12 mouse cellular contexts compared by ENCODE assay signal in the genomic region with DNA sequence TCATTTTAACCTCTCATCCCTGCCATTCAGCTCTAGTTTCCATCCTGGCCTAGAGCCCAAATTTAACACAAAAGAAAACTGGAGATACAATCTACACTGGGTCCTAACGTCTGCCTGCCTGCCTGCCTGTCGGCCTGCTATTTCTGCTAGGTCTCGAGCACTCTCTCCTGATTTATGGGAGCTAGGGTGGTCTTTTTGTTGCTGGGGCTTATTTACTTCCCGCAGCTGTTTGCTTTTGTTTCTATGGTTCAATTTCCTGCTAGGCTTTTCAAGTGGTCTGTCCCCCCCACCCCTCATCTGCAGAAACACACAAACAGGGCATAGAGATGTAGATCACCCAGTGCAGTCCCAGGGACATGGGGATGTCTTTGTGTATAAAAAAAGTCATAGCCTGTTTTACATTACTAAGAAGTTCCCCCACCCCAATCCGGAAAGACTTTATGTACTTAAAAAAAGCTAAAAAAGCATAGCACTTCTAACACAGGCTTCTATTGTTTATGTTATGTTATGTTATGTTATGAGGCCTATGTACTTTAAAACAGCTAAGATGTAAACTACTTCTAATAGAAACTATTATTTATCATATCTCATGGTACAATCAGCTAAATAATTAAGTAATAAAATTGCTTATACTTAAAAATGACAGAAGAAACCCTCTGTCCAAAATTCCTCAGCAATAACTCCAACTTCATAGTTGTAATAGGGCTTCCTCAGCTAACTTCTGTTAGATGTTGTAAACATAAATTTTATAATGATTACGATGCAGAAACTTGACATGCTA. TPM values are rescaled to one million over a fixed set of nuclear protein-coding genes. Genes with fewer than 3 reads are reported as not detected.
DNase-seq lines count a peak whose midpoint lies in the region; ATAC-seq lines count a peak whose summit lies in the region.
"Had no signal": no experiment of that assay in that cellular context is flagged by ENCODE, and none has a peak within 500 bp of the region (broad histone marks: within the 10 kb centered on the region; RNA-seq: fewer than 3 reads in every experiment).

No protein-coding gene starts in this region.

- peak; percentile 81 for ATAC-seq in forebrain, embryonic 12.5 days (ENCODE audit: low FRiP score)
- ATAC-seq in limb, embryonic 11.5 days (ENCODE audit: insufficient number of reproducible peaks, low FRiP score, low TSS enrichment, low read depth) = peak; percentile 77

- H3K27me3 ChIP-seq in forebrain, embryonic 12.5 days = no peaks in the 10 kb centered on the region
- no peaks in the 10 kb centered on the region for H3K27me3 ChIP-seq in limb, embryonic 11.5 days (ENCODE audit: control insufficient read depth, insufficient read depth, low read length)

- H3K36me3 ChIP-seq in forebrain, embryonic 12.5 days (replicated peaks) = no peaks in the 10 kb centered on the region
- no peaks in the 10 kb centered on the region for H3K36me3 ChIP-seq in limb, embryonic 11.5 days (ENCODE audit: control insufficient read depth, insufficient read depth, low read length)

- no peaks in the 10 kb centered on the region for H3K9me3 ChIP-seq in forebrain, embryonic 12.5 days
- no peaks in the 10 kb centered on the region for H3K9me3 ChIP-seq in limb, embryonic 11.5 days (ENCODE audit: control insufficient read depth, low read length)

- no peak overlapping the region for H3K9ac ChIP-seq in forebrain, embryonic 12.5 days
- no peak overlapping the region for H3K9ac ChIP-seq in limb, embryonic 11.5 days (ENCODE audit: low read length)

- 0 out of 2 replicates have a peak overlapping the region, but pooled peaks have one; percentile 2 for H3K27ac ChIP-seq in forebrain, embryonic 12.5 days
- H3K27ac ChIP-seq in limb, embryonic 11.5 days (replicated peaks; ENCODE audit: low read depth, low read length) = peak overlapping the region; percentile 74

- H3K4me3 ChIP-seq in forebrain, embryonic 12.5 days (replicated peaks) = no peak overlapping the region
- H3K4me3 ChIP-seq in limb, embryonic 11.5 days (ENCODE audit: low read depth, low read length) = no peak overlapping the region

- 19% methylated on average over 6 of the region's 6 CpGs for WGBS in forebrain, embryonic 12.5 days
- WGBS in limb, embryonic 11.5 days = 13% methylated on average over 6 of the region's 6 CpGs

- DNase-seq in kidney, postnatal 10 days = peak; percentile 4
- DNase-seq in kidney, postnatal 14 days = no peak
- peak; percentile 49 for DNase-seq in limb, embryonic 11.5 days (ENCODE audit: low spot score)
- DNase-seq in retina, embryonic 14.5 days (ENCODE audit: low spot score) = peak; percentile 20
- no peak for DNase-seq in layer of hippocampus, postnatal 14 days (ENCODE audit: low spot score in 2 of 2)
- no peak for DNase-seq in heart, adult 9 months (ENCODE audit: low spot score in 2 of 2)
- no peak for DNase-seq in gastrocnemius, postnatal 10 days

- peaks cover 13% of the 10 kb centered on the region for H3K4me1 ChIP-seq in forebrain, embryonic 12.5 days
- H3K4me1 ChIP-seq in limb, embryonic 11.5 days (ENCODE audit: control insufficient read depth, insufficient read depth, low read length) = peaks cover 12% of the 10 kb centered on the region

- H3K4me2 ChIP-seq in forebrain, embryonic 12.5 days = no peak overlapping the region
- H3K4me2 ChIP-seq in limb, embryonic 11.5 days (ENCODE audit: low read depth, severe bottlenecking) = no peak overlapping the region

RNA-seq across cellular contexts. Expression of a gene that starts 41.7 kb away (rescaled TPM):
- polyA plus RNA-seq in forebrain, embryonic 12.5 days (2016; fragmentation: Nextera tagmentation; extraction: Ambion mirVana) = not detected in 2 replicates
- polyA plus RNA-seq in limb, embryonic 11.5 days (2014; fragmentation: Nextera tagmentation; extraction: Ambion mirVana) = not detected in 2 replicates
- total RNA-seq in layer of hippocampus, postnatal 14 days (2021) = not detected
- not detected for total RNA-seq in gastrocnemius, postnatal 10 days (2021)
- total RNA-seq: adrenal gland, adult 18-20 months; left cerebral cortex, postnatal 14 days had no signal
- polyA plus RNA-seq: cortical plate, adult 2 months; heart, embryonic 14.5 days had no signal

RNA-seq across cellular contexts. Expression of a gene that starts 47.8 kb away (rescaled TPM):
- not detected in 2 replicates for polyA plus RNA-seq in forebrain, embryonic 12.5 days (2016; fragmentation: Nextera tagmentation; extraction: Ambion mirVana)
- 0.13 TPM in 1 of 2 replicates, not detected in the other for polyA plus RNA-seq in limb, embryonic 11.5 days (2014; fragmentation: Nextera tagmentation; extraction: Ambion mirVana)
- not detected for total RNA-seq in layer of hippocampus, postnatal 14 days (2021)
- under 1 TPM; 0.02 to 0.16 TPM for total RNA-seq in gastrocnemius, postnatal 10 days (2021)
- total RNA-seq: left cerebral cortex, postnatal 14 days had no signal
- polyA plus RNA-seq: cortical plate, adult 2 months had no signal

Comparison
In these comparisons a context has a peak if more than half of its experiments do, and no peak if none do; other contexts are left out.
1. DNase-seq: peak in kidney, postnatal 10 days (single experiment), limb, embryonic 11.5 days (single experiment) and retina, embryonic 14.5 days (single experiment); none in kidney, postnatal 14 days (single experiment), layer of hippocampus, postnatal 14 days (0 of 2), heart, adult 9 months (0 of 2) and gastrocnemius, postnatal 10 days (single experiment).